Mouse (Mus musculus): ENCODE data around the gene Defb21.
A peak's percentile ranks its signal among the peaks of the same experiment; 100 is the strongest.

Gene Defb21

DNA sequence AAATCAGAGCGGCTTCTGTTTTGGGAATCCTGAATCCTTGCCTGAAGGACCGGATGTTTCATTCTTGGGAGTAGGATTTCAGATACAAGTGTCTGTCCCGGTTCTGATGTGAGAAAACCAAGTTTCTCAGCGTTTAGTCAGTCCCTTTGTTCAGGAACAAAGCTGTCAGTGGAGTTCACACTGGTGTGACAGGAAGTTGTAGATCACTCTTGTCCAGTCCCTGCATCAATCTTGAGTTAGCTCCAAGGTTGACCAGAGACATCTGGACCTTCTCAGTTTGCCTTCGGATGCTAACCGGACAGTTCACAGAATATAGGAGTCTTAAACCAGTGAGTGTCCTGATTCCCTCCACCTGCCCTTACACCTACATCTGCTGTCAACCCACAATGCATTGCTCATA lies 35.2 kb downstream of the Defb21 start:
- no peak for DNase-seq (ENCODE audit: low spot score)

DNA sequence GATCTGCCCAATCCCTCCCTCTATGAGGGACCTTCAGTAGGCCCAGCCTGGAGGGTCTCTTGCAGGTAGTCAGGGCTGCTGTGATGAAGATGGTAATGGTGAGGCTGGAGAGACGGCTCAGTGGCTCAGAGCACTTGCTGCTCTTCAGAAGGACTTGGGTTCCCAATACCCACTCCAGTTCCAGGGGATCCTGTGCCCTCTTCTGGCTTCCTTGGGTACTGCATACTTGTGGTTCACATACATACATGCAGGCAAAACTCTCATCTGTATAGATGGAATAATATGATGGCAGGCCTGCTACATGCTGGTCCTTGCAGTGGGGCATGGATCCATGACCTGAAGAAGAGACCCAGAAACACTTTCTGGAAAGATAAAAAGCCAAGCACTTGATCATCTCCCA lies 36.2 kb downstream of the Defb21 start:
- no peak for DNase-seq (ENCODE audit: low spot score)

DNA sequence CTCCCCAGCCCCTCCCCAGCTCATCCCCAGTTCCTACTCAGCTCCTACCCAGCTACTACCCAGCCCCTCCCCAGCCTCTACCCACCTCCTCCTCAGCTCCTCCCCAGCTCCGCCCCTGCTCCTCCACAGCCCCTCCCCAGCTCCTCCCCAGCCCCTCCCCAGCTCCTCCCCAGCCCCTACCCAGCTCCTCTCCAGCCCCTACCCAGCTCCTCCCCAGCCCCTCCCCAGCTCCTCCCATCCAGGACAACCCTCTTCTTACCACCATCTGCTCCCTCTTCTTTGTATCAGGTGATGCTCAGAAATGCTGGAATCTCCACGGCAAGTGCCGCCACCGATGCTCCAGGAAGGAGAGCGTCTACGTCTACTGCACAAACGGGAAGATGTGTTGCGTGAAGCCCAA lies 39.6 kb downstream of the Defb21 start:
- DNase-seq (ENCODE audit: low spot score): no peak

DNA sequence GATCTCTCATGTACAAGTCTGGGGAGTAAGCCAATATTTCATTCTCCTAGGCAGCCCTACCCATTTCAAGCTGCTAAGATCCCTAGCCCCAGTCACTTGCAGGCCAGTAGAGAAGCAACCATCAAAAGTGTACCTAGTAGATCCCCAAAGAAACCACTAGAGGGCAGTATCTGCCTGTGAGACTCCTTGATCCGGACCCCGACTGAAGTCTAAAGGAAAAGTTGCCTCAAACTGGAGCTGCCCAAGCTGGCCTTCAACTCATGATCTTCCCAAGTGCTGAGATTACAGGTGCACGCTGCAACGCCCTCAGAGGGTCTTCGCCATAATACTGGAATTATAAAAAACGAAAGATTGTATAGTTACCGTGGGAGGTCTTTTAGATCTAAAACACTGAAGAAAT lies 43.0 kb downstream of the Defb21 start:
- peak; percentile 39 for DNase-seq (ENCODE audit: low spot score)

DNA sequence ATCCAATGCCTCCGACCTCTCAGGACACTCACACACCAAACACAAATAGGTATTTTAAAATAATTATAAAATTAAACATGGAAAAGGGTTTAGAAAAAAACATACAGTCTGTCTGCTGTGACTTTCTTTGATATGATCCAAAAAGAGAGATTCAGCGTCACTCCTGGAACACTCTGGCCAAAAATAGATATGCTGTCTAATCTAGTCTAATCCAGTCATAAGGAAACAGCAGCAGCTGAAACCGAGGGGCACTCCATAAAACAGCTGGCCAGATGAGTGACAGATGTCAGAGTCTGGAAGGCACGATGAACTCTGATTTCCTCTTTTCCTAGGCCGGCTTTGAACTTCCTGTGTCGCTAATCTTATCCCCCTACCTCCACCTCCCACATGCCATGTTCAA lies 43.9 kb downstream of the Defb21 start:
- no peak for DNase-seq (ENCODE audit: low spot score)

DNA sequence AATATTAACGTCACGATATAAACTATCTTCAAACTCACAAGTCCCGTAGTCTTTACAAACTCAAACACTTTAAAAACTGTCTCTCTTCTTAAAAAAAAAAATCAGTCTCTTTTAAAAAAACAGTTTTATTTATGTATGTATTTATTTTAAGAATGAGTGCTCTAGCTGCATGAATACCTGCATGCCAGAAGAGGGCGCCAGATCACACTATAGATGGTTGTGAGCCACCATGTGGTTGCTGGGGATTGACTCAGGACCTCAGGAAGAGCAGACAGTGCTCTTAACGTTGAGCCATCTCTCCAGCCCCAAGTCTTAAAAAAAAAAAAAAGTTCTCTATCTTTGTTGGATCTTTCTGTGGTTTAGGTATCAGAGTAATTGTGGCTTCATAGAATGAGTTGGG lies 44.8 kb downstream of the Defb21 start:
- no peak for DNase-seq (ENCODE audit: low spot score)

DNA sequence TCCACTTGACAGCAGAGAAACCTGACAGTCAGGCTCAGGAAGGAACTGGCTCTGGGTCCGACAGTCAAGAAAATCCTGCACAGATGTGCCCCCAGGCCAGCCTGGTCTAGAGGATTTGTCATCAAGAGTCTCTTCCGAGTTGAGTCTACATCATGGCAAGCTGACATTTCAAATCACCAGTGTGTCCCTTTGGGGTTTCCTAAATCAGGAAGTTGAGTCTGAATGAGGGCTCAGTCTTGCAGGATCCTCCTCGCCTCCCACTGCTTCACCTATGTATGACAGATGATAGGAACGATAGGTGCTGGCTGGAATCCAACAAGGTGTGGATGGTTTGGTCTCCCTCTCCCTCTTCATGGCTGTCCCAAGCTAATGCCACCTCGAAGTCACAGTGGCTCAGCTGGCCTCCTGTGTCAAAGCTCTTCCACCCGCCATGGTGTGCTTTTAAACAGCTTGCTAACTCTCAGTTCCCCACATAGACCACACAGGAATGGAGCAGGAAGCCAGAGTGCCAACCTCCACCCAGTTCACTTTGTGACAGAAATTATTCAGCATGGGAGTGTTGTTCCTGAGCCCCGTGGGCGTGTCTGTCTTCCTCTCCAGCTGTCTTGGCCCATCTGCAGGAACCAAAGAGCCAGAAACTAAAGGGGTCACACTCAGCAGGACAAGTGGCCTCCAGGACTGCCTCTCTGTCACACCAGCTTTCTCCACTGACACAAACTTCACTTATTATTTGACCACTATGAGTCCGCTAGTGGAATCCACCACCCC lies 48.0 kb downstream of the Defb21 start:
- no peak for DNase-seq (ENCODE audit: low spot score)

DNA sequence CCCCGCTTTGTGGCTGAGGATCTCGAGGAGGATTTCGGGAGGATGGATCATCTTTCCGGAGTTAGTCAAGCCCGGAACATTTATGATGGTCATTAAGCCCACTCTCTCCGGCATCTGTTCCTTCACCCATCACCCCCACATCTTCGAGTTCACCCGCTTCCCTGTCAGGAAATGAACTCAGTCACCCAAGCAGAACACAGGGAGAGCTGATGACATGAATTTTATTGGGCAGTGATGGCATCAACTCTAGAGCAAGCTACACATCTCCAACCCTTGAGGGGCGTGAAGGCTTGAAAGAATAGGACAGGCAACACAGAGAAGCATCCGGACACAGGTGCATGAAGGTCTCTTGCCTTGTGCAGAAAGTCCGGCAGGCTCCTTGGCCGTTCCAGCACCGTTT lies 49.6 kb downstream of the Defb21 start:
- DNase-seq (ENCODE audit: low spot score): no peak

DNA sequence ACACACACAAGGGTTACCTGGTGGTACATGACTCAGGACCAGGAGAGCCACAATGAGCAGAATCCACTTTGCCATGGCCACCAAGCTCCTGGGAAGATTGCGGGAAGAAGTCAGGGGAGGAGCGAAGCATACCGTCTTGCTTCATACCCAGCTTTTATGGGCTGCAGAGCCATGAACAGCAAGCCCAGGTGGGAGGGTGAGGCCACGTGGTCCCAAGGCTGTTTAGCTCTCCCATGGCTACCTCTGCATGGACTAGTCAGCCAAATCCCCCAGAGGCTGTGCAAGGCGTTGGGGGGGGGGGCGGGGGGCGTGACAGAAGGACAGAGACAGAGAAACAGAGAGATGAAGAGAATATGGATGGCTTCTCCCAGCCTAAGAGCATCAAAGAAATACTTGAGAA lies 50.4 kb downstream of the Defb21 start, which contains the start of gene Defb25:
TSS of gene Defb25 (minus strand) at position 101 of the 400 bp plus-strand sequence.
- no peak for DNase-seq (ENCODE audit: low spot score)
